Mouse (Mus musculus) neural tube, embryonic 15.5 days (tissue): ENCODE data around the gene Ankrd11. TPM values are rescaled to one million over a fixed set of nuclear protein-coding genes. Genes with fewer than 3 reads are reported as not detected.
"Not testable (repeated sequence)": the region's sequence is repeated elsewhere in the genome, so short reads cannot be mapped to it uniquely, and the experiment has no call there.

Experiments used
- ATAC-seq: fragments of 200-750 bp; cut with Nextera tagmentation; 2 replicates; pipeline ENCODE4 v1.8.0; 2017; ENCODE audit warnings: mild to moderate bottlenecking, moderate TSS enrichment, moderate library complexity; ENCODE audit not compliant: low FRiP score
- H3K27ac ChIP-seq: fragments of 300-500 bp; sonication (generic); replicated peaks from 2 replicates; pipeline ENCODE4 v1.5.1; 2015; ENCODE audit warnings: mild to moderate bottlenecking, inconsistent platforms
- H3K27me3 ChIP-seq: fragments of 300-500 bp; sonication (generic); replicated peaks from 2 replicates; pipeline ENCODE4 v1.6.1; 2015; ENCODE audit warnings: inconsistent platforms
- H3K36me3 ChIP-seq: fragments of 300-500 bp; sonication (generic); 2 replicates; pipeline ENCODE4 v1.6.1; 2015; ENCODE audit warnings: inconsistent platforms
- H3K4me1 ChIP-seq: fragments of 300-500 bp; sonication (generic); 2 replicates; pipeline ENCODE4 v1.6.1; 2015; ENCODE audit warnings: inconsistent platforms
- H3K4me2 ChIP-seq: fragments of 300-500 bp; sonication (generic); 2 replicates; pipeline ENCODE4 v1.6.1; 2015; ENCODE audit warnings: inconsistent platforms, mild to moderate bottlenecking, moderate library complexity
- H3K4me3 ChIP-seq: fragments of 300-500 bp; sonication (generic); replicated peaks from 2 replicates; pipeline ENCODE4 v1.5.1; 2015; ENCODE audit warnings: mild to moderate bottlenecking, inconsistent platforms
- H3K9ac ChIP-seq: fragments of 300-500 bp; sonication (generic); replicated peaks from 2 replicates; pipeline ENCODE4 v1.6.1; 2015; ENCODE audit warnings: mild to moderate bottlenecking, inconsistent platforms
- H3K9me3 ChIP-seq: fragments of 300-500 bp; sonication (generic); replicated peaks from 2 replicates; pipeline ENCODE4 v1.6.1; 2016; ENCODE audit warnings: inconsistent platforms
- WGBS: fragments of 180-500 bp; shearing (Covaris S2); methylation state at CpG from one replicate; pipeline ENCODE4 v1.1.7; 2015; ENCODE audit warnings: mixed read lengths; 5-methylcytosine and 5-hydroxymethylcytosine counted together
- polyA plus RNA-seq: library from polyadenylated mRNA; unstranded; fragments of >200 nt; fragmentation: Nextera tagmentation; extraction: Ambion mirVana; gene quantifications from 2 replicates; pipeline ENCODE4 v1.2.1, GENCODE M21; 2015

Gene Ankrd11
- polyA plus RNA-seq, 1 experiment from 2014 or later = 59.9 TPM

DNA sequence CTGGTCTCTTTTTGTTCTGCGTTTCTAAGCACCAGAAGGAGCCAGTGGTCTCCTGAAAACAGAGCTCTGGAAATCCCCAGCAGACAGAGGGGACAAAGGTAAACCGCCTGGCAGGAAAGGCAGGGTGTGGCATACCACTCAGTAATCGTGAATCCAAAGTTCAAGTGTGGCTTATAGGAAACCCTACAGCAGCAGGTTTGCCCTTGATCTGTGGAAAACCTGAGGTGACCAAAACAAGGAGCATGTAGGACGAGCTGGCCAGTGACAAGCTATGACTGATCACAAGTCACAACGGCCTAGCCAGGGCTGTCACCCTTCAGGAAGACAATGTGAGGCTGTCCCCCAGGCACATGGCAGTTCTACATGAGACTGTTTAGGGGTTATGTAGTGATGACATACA is 9.4 kb upstream of the Ankrd11 start:
- H3K4me1 ChIP-seq = no peaks in the 10 kb centered on the region
- H3K27ac ChIP-seq = no peak overlapping the region
- no peak overlapping the region for H3K4me2 ChIP-seq
- no peaks in the 10 kb centered on the region for H3K9me3 ChIP-seq
- H3K36me3 ChIP-seq = no peaks in the 10 kb centered on the region
- no peak for ATAC-seq
- no peak overlapping the region for H3K9ac ChIP-seq
- H3K4me3 ChIP-seq = no peak overlapping the region
- no peaks in the 10 kb centered on the region for H3K27me3 ChIP-seq
- 70% methylated on average over 5 of the region's 5 CpGs for WGBS

DNA sequence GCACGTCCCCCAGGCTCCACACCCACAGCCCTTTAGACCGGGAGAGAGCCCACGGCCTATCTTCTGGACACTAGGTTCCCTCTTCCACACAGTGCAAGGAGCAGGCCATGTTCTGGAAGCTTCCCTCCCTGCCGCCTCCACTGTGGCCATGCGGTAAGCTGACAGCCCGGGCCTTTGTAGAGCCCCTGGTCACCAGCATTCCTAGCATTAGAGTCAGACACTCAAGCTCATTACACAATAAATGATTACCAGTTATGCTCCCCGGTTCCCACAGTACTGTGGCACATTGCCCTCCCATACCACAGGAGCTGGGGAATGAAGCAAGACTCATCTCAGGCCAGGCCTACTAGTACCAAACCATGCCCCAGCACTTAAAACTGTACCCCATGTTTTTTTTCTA is 6.3 kb upstream of the Ankrd11 start:
- no peak overlapping the region for H3K4me2 ChIP-seq
- H3K9me3 ChIP-seq = no peaks in the 10 kb centered on the region
- ATAC-seq = no peak
- H3K27me3 ChIP-seq = no peaks in the 10 kb centered on the region
- WGBS = 92% methylated on average over 7 of the region's 7 CpGs
- no peak overlapping the region for H3K9ac ChIP-seq
- no peaks in the 10 kb centered on the region for H3K36me3 ChIP-seq
- no peak overlapping the region for H3K4me3 ChIP-seq
- peaks cover 8% of the 10 kb centered on the region for H3K4me1 ChIP-seq
- no peak overlapping the region for H3K27ac ChIP-seq

DNA sequence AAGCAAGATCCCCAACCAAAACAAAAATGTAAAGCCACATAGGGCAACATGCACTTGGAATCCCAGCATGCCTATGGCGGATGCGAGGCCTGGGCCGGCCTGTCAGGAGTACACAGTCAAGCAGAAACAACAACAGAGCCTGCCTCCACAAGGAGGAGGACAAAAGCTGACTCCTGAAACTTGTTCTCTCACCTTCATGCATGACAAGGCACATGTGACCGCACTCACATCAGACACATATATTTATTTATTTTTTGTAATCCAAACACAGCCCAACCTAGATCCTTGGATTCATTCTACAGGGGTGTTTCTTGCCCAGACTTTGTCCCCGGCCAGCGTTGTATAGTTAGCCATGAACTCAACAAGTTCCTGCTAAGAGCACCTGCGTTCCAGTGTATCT is 5.8 kb upstream of the Ankrd11 start:
- ATAC-seq = no peak
- peaks cover 14% of the 10 kb centered on the region for H3K4me1 ChIP-seq
- H3K4me3 ChIP-seq = no peak overlapping the region
- H3K4me2 ChIP-seq = no peak overlapping the region
- 91% methylated on average over 7 of the region's 7 CpGs for WGBS
- H3K9ac ChIP-seq = no peak overlapping the region
- H3K36me3 ChIP-seq = no peaks in the 10 kb centered on the region
- H3K27ac ChIP-seq = no peak overlapping the region
- H3K9me3 ChIP-seq = no peaks in the 10 kb centered on the region
- H3K27me3 ChIP-seq = no peaks in the 10 kb centered on the region

DNA sequence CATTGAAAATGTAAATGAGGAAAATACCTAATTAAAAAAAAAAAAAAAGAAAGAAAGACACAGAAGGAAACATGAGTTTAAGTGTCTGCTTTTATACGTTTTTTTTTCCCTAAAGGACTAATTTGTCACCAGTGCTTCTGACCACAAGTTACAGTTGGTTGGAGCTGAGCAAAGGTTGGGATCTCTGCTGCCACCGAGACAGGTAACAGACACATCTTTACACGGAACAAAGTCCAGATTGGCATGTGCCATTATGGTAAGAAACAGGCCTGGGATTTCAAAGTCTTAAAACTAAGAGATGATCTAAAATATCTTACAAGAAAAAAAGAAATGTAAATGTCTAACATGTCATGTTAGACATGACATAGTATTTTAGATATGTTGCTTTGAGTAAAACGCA is 4.6 kb upstream of the Ankrd11 start:
- 84% methylated on average over 4 of the region's 4 CpGs for WGBS
- H3K27me3 ChIP-seq = no peaks in the 10 kb centered on the region
- peaks cover 14% of the 10 kb centered on the region for H3K4me1 ChIP-seq
- no peak overlapping the region for H3K27ac ChIP-seq
- no peak overlapping the region for H3K4me2 ChIP-seq
- no peaks in the 10 kb centered on the region for H3K9me3 ChIP-seq
- H3K9ac ChIP-seq = no peak overlapping the region
- no peaks in the 10 kb centered on the region for H3K36me3 ChIP-seq
- ATAC-seq = no peak
- H3K4me3 ChIP-seq = no peak overlapping the region

DNA sequence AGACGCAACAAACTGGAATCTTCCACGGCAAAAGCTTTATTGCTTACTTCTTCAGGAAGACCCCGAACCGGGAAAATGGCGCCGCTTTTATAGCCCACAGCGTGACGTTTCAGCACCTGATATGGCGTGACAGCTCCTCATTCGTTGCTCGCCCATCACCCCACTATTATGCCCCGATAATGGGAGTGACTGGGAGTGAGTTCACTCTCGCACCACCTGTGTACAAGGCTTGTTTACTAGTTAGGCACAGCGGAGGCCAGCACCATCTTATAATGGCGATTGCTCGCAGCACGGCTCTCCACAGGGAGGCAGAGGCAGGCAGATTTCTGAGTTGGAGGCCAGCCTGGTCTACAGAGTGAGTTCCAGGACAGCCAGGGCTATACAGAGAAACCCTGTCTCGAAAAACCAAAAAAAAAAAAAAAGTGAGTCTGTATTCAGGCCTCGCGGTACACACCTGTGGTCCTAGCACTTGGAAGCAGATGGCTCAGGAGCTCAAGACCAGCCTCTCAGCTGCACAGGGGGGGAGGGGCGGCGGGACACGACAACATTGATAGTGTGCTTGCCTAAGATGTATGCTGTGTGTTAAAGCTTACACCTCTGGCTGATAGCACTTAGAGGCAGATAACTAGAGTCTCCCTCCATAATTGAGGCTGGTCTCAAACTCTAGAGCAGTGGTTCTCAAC is 2.8 kb upstream of the Ankrd11 start:
- peaks cover 25% of the 10 kb centered on the region for H3K4me1 ChIP-seq
- ATAC-seq, H3K36me3 ChIP-seq, H3K27ac ChIP-seq, H3K9me3 ChIP-seq, H3K9ac ChIP-seq, H3K4me3 ChIP-seq, H3K4me2 ChIP-seq, H3K27me3 ChIP-seq: not testable (repeated sequence)
- 90% methylated on average over 23 of the region's 23 CpGs for WGBS

DNA sequence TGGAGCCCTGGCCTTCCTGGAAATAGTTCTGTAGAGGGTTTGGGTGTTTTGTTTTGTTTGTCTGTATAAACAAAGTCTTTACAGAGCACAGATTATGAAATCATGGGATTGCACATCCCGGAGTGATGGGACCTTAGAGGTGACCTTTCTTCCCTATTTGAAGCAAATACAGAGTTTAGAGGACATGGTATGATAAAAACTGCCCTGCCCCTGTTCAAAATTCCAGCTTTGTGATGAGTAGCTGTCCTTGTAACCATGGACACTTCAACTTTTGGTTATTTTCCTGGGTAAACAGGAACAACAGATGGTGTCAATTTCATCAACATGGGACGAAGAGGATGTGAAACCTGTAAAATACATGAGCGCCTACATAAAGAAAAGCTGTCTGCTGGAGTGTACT is 1.9 kb upstream of the Ankrd11 start:
- Histone ChIP-seq H3K9me3 (no peaks in the 10 kb centered on the region), H3K9ac (no peak overlapping the region), H3K4me1 (peaks cover 34% of the 10 kb centered on the region), H3K27ac (no peak overlapping the region), H3K4me2 (peak overlapping the region; percentile 5; the same call in 1 of the 2 replicates), H3K27me3 (no peaks in the 10 kb centered on the region), H3K4me3 (no peak overlapping the region), H3K36me3 (no peaks in the 10 kb centered on the region)
- WGBS = 86% methylated on average over 3 of the region's 3 CpGs
- no peak for ATAC-seq

DNA sequence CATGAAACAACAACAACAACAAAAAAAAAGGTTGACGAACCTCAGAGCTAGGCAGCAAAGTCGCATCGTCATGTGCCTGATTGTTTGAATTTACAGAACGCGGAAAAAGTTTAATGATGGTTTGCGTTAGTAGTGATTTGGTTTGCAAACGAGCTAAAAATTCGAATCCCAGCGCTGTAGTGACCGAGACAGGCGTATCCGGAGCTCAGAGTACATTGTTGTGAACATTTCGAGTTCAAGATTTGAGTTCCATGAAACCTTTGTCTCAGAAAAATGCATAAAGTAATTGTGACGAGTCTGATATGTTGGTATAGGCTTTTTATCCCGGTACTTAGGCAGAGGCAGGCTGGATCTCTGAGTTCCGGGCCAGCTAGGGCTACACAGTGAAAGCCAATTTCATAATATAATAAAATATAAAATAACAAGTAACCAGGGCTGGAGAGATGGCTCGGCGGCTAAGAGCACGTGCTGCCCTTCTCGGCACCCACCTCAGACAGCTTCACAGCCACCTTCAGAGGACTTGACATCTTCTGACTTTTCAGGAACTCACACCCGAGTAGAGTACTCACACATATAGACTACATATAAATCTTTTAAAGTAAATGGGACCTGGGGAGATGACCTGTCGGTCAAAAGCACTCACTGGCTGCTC is 1.0 kb upstream of the Ankrd11 start:
- Histone ChIP-seq H3K27me3 (no peaks in the 10 kb centered on the region), H3K36me3 (no peaks in the 10 kb centered on the region), H3K9me3 (no peaks in the 10 kb centered on the region), H3K4me2 (peak overlapping the region; percentile 70), H3K4me1 (peaks cover 41% of the 10 kb centered on the region), H3K9ac (peak overlapping the region; percentile 75), H3K4me3 (peak overlapping the region; percentile 99), H3K27ac (peak overlapping the region; percentile 97)
- no peak for ATAC-seq
- 23% methylated on average over 22 of the region's 22 CpGs for WGBS

DNA sequence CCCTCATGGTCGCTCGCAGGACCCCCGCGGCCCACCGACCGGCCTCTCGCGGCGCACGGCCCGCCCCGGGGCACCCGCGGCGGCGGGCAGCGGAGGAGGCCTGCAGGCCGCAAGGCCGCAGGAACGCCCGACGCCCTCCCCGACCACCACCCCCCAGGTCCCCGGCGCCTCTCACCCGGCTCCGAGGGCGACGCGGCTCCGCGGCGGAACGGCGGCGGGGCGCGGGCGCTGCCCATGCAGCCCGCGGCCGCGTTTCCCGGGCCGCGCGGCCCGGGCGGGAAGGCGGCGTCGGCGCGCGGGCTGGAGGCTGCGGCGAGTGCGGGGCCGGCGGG is 337 bp downstream of the Ankrd11 start:
- peak overlapping the region; percentile 99 for H3K9ac ChIP-seq
- H3K27me3 ChIP-seq = no peaks in the 10 kb centered on the region
- peak overlapping the region; percentile 79 for H3K4me2 ChIP-seq
- H3K27ac ChIP-seq = peak overlapping the region; percentile 93
- H3K4me3 ChIP-seq = peak overlapping the region; percentile 99
- H3K9me3 ChIP-seq = no peaks in the 10 kb centered on the region
- 0% methylated on average over 27 of the region's 60 CpGs for WGBS
- H3K36me3 ChIP-seq = no peaks in the 10 kb centered on the region
- peaks cover 47% of the 10 kb centered on the region for H3K4me1 ChIP-seq
- peak; percentile 15 for ATAC-seq

DNA sequence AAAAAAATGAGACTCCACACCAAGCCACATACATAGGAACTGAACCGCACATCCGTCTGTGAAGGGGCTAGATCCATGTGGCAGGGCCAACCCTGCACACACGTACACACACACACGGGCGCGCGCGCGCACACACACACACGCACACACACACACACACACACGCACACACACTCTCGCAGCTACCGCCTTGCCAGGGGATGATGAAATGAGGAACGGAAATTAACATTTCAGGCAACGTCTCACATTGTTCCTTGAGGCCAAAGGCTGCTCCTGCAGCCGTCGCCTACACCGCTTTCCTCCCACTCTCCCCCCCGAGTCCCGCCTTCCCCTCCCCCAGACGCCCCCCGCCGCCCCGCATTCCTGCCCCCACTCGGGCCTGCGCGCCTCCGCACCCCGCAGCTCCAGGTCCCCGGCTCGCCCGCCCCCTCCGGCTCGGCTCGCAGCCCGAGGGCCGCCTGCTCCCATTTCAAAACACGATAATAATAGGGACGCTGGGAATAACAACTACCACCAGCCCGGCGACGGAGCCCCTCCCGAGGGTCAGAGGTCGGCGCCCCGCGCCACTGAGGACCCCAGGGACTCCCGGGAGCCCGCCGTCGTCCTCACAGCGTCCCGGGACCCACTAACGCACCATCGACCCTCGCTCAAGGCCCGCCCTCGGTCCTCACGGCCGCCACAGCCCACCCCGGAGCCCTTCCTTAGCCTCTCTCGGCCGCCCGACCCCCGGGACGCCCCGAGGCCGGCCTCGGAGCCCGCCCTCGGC is 886 bp downstream of the Ankrd11 start:
- Histone ChIP-seq H3K9ac (peak overlapping the region; percentile 99), H3K4me1 (peaks cover 47% of the 10 kb centered on the region), H3K36me3 (no peaks in the 10 kb centered on the region), H3K27ac (peak overlapping the region; percentile 93), H3K9me3 (no peaks in the 10 kb centered on the region), H3K27me3 (no peaks in the 10 kb centered on the region), H3K4me3 (peak overlapping the region; percentile 99), H3K4me2 (peak overlapping the region; percentile 79)
- 0 out of 2 replicates have a peak, but pooled peaks have one; percentile 2 for ATAC-seq
- WGBS = under 1% methylated on average over 61 of the region's 71 CpGs

DNA sequence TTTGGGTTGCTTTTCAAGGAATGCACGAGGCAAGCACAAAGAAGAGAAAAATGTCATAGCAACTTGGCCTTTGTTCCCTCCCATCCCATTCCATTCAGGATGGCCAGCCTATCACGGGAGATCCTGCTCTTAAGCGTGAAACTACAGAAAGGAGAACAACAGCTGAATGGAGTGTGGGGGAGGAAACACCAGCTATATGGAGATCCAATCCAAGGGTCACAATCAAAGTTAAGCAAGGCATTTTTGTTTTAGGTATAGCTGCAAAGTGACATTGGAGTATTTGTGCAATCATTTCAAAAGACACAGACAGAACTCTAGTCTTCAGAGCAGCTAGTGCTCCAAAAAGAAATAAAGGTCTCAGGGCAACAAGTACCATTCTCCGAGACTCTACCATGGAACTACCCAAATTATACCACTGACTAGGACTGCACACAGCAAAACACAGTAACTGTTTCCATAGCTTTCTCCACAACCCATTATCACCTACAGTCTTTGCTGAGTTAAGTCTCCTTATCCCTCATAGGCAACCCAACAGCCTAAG is 1.9 kb downstream of the Ankrd11 start:
- H3K27me3 ChIP-seq = no peaks in the 10 kb centered on the region
- peak overlapping the region; percentile 79 for H3K4me2 ChIP-seq
- ATAC-seq = no peak
- peak overlapping the region; percentile 99 for H3K4me3 ChIP-seq
- peak overlapping the region; percentile 51; the same call in 1 of the 2 replicates for H3K27ac ChIP-seq
- H3K9me3 ChIP-seq = no peaks in the 10 kb centered on the region
- 3% methylated on average over 4 of the region's 4 CpGs for WGBS
- H3K36me3 ChIP-seq = no peaks in the 10 kb centered on the region
- H3K4me1 ChIP-seq = peaks cover 50% of the 10 kb centered on the region
- H3K9ac ChIP-seq = no peak overlapping the region

DNA sequence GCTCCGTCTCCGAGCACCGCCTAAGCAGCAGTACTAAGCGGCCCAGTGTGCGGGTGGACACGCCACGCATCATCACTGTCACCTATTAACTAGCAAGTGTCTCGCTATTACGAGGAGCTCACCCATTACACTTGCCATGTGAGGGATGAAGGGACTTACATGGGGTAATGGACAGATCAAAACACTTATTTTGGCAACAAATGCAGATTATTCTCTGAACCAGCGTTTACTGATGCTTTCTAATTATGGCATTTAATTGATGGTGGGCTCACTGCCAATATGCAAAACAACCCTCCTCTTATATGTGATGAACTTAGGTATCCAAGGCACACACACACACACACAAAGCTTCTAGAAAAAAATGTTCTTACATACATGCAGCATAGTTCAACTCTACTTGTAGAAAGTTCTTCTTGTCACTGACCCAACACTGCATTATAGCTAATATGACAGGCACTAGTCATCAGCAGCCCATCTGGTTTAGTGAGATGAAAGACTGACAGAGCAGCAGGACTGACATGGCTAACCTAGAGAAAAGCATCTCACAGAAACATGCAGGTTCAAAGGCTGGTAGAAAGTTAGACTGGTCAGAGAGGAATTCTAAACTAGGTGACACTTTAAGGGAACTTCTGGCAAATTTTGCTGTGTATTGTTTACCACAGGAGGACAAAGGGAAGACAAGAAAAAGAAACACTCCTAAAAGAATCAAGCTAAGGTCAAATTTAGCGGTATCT is 2.5 kb downstream of the Ankrd11 start:
- H3K27me3 ChIP-seq = no peaks in the 10 kb centered on the region

More for the DNA sequence above, 2.5 kb downstream of the Ankrd11 start:
- no peaks in the 10 kb centered on the region for H3K9me3 ChIP-seq
- peak overlapping the region; percentile 51 for H3K27ac ChIP-seq
- H3K36me3 ChIP-seq = no peaks in the 10 kb centered on the region
- peak overlapping the region; percentile 99; the same call in 1 of the 2 replicates for H3K4me3 ChIP-seq
- no peak for ATAC-seq
- H3K4me2 ChIP-seq = peak overlapping the region; percentile 79
- H3K4me1 ChIP-seq = peaks cover 51% of the 10 kb centered on the region
- WGBS = 23% methylated on average over 11 of the region's 11 CpGs
- peak overlapping the region; percentile 33; the same call in 1 of the 2 replicates for H3K9ac ChIP-seq
